ENCODE assay signal across 7 mouse cellular contexts in the genomic region with DNA sequence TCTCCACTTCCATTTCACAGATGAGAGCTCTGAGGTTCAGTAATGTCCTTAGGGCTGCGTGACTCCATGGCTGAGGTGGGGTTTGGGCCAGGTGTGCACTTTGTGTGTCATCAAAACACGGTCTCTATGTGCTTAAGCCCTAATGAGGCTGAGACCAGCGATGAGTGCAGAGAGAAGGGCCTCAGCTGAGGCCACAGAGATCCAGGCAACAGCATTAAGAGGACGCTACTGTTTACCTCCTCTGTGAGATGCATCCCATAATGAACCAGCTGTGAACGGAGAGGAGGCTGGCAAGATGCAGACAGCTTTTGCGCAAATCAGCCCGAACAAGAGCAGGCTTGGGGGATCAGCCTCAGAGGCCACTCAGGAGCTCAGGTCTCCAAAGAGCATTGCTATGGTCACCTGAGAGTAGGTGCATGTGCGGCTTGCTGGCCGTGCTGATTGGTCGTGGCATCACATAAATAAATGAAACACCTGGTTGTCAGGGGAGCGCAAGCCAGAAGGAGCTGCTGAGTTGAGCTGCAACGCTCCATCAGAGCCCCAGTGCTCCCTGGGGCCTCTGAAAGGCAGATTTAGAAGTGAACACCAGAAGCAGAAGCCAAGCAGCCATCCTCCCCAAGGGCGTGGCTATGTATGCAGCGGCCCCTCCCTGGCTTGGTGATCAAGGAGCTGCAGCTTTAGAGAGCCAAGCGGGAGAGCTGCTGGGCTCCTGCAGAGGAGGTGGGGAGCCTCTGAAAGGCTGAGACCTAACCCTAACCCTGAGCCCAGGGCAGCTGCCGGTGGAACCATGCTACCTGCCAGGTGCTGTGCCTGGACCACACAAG.
DNase-seq lines count a peak whose midpoint lies in the region; ATAC-seq lines count a peak whose summit lies in the region.

No protein-coding gene starts in this region.

- H3K4me3 ChIP-seq in neural tube, embryonic 11.5 days (ENCODE audit: low read depth, low read length), result no peak overlapping the region
- no peak overlapping the region for H3K4me3 ChIP-seq in forebrain, embryonic 15.5 days
- no peak overlapping the region for H3K4me3 ChIP-seq in liver, embryonic 16.5 days (ENCODE audit: low read depth, low read length)

- H3K9ac ChIP-seq in neural tube, embryonic 11.5 days (ENCODE audit: low read length), result no peak overlapping the region
- no peak overlapping the region for H3K9ac ChIP-seq in forebrain, embryonic 15.5 days (replicated peaks)
- no peak overlapping the region for H3K9ac ChIP-seq in liver, embryonic 16.5 days (ENCODE audit: low read depth, low read length)

- H3K9me3 ChIP-seq in neural tube, embryonic 11.5 days (ENCODE audit: control insufficient read depth, low read length), result no peaks in the 10 kb centered on the region
- H3K9me3 ChIP-seq in forebrain, embryonic 15.5 days, result no peaks in the 10 kb centered on the region
- H3K9me3 ChIP-seq in liver, embryonic 16.5 days (replicated peaks; ENCODE audit: control insufficient read depth, low read length), result no peaks in the 10 kb centered on the region

- 46% methylated on average over 16 of the region's 16 CpGs for WGBS in neural tube, embryonic 11.5 days
- WGBS in forebrain, embryonic 15.5 days, result 40% methylated on average over 16 of the region's 16 CpGs
- 54% methylated on average over 16 of the region's 16 CpGs for WGBS in liver, embryonic 16.5 days (ENCODE audit: insufficient replicate concordance)

- 0 out of 2 replicates have a peak, but pooled peaks cover 4% of the 10 kb centered on the region for H3K4me1 ChIP-seq in neural tube, embryonic 11.5 days (ENCODE audit: control insufficient read depth, insufficient read depth, low read length)
- H3K4me1 ChIP-seq in forebrain, embryonic 15.5 days, result peaks cover 21% of the 10 kb centered on the region
- H3K4me1 ChIP-seq in liver, embryonic 16.5 days (ENCODE audit: control insufficient read depth, low read depth, low read length), result peaks cover 5% of the 10 kb centered on the region

- H3K4me2 ChIP-seq in neural tube, embryonic 11.5 days (ENCODE audit: low read depth), result no peak overlapping the region
- no peak overlapping the region for H3K4me2 ChIP-seq in forebrain, embryonic 15.5 days (replicated peaks)
- H3K4me2 ChIP-seq in liver, embryonic 16.5 days (ENCODE audit: low read depth, low read length), result no peak overlapping the region

- ATAC-seq in neural tube, embryonic 11.5 days (ENCODE audit: insufficient read depth, low FRiP score, low TSS enrichment), result no peak
- ATAC-seq in forebrain, embryonic 15.5 days (replicated peaks), result no peak; the same call in 1 of the 2 replicates
- ATAC-seq in liver, embryonic 16.5 days (ENCODE audit: low read depth), result 0 out of 2 replicates have a peak, but pooled peaks have one; percentile 43

- peaks cover 19% of the 10 kb centered on the region for H3K36me3 ChIP-seq in neural tube, embryonic 11.5 days (ENCODE audit: control insufficient read depth, insufficient read depth, low read length)
- H3K36me3 ChIP-seq in forebrain, embryonic 15.5 days, result peaks cover 27% of the 10 kb centered on the region
- H3K36me3 ChIP-seq in liver, embryonic 16.5 days (ENCODE audit: control insufficient read depth, insufficient read depth), result peaks cover 3% of the 10 kb centered on the region; the same call in 1 of the 2 replicates

- DNase-seq in neural tube, embryonic 11.5 days (ENCODE audit: low spot score), result no peak
- DNase-seq in neural tube, embryonic 10.5 days (ENCODE audit: extremely low spot score, low spot score), result no peak
- no peak for DNase-seq in right cerebral cortex, postnatal 4 days
- DNase-seq in layer of hippocampus, adult 9-11 months, result no peak
- DNase-seq in adrenal gland, postnatal 25 days, result no peak

- peak overlapping the region; percentile 34; the same call in 1 of the 2 replicates for H3K27ac ChIP-seq in neural tube, embryonic 11.5 days (ENCODE audit: low read depth, low read length)
- peak overlapping the region; percentile 31; the same call in 1 of the 2 replicates for H3K27ac ChIP-seq in forebrain, embryonic 15.5 days (replicated peaks)
- no peak overlapping the region for H3K27ac ChIP-seq in liver, embryonic 16.5 days (ENCODE audit: low read length)

- H3K27me3 ChIP-seq in neural tube, embryonic 11.5 days (ENCODE audit: control insufficient read depth, insufficient read depth, low read length), result no peaks in the 10 kb centered on the region
- H3K27me3 ChIP-seq in forebrain, embryonic 15.5 days, result no peaks in the 10 kb centered on the region
- H3K27me3 ChIP-seq in liver, embryonic 16.5 days (ENCODE audit: control insufficient read depth, insufficient read depth, low read depth, low read length), result no peaks in the 10 kb centered on the region
